Mouse (Mus musculus) neural tube, embryonic 14.5 days (tissue): ENCODE measurements around the gene Myo19. TPM values are rescaled to one million over a fixed set of nuclear protein-coding genes. Genes with fewer than 3 reads are reported as not detected.

Source experiments
- ATAC-seq: fragments of 200-750 bp; cut with Nextera tagmentation; 2 replicates; pipeline ENCODE4 v1.8.0; 2017; ENCODE audit warnings: low read depth, mild to moderate bottlenecking, moderate TSS enrichment, moderate library complexity
- H3K27ac ChIP-seq: fragments of 300-500 bp; sonication (generic); 2 replicates; pipeline ENCODE4 v1.5.1; 2014; ENCODE audit warnings: low read depth, mild to moderate bottlenecking, control low read depth, low read length, moderate library complexity, mixed read lengths
- H3K27me3 ChIP-seq: fragments of 300-500 bp; sonication (generic); 2 replicates; pipeline ENCODE4 v1.6.1; 2014; ENCODE audit warnings: low read length; ENCODE audit not compliant: control insufficient read depth, insufficient read depth
- H3K36me3 ChIP-seq: fragments of 300-500 bp; sonication (generic); 2 replicates; pipeline ENCODE4 v1.6.1; 2014; ENCODE audit warnings: low read length, mixed read lengths; ENCODE audit not compliant: control insufficient read depth, insufficient read depth
- H3K4me1 ChIP-seq: fragments of 300-500 bp; sonication (generic); 2 replicates; pipeline ENCODE4 v1.6.1; 2014; ENCODE audit warnings: low read length; ENCODE audit not compliant: control insufficient read depth, insufficient read depth
- H3K4me2 ChIP-seq: fragments of 300-500 bp; sonication (generic); 2 replicates; pipeline ENCODE4 v1.6.1; 2014; ENCODE audit warnings: mild to moderate bottlenecking, low read depth, low read length, control low read depth
- H3K4me3 ChIP-seq: fragments of 300-500 bp; sonication (generic); 2 replicates; pipeline ENCODE4 v1.5.1; 2014; ENCODE audit warnings: low read depth, low read length, control low read depth, mixed read lengths
- H3K9ac ChIP-seq: fragments of 300-500 bp; sonication (generic); replicated peaks from 2 replicates; pipeline ENCODE4 v1.6.1; 2014; ENCODE audit warnings: low read depth, mild to moderate bottlenecking, control low read depth, low read length, mixed read lengths
- H3K9me3 ChIP-seq: fragments of 300-500 bp; sonication (generic); 2 replicates; pipeline ENCODE4 v1.6.1; 2016; ENCODE audit warnings: low read length; ENCODE audit not compliant: control insufficient read depth
- WGBS: fragments of 180-500 bp; shearing (Covaris S2); extraction: QIAGEN DNeasy Blood & Tissue Kit; methylation state at CpG from one replicate; pipeline ENCODE4 v1.1.7; 2014; 5-methylcytosine and 5-hydroxymethylcytosine counted together
- polyA plus RNA-seq: library from polyadenylated mRNA; unstranded; fragments of >200 nt; fragmentation: Nextera tagmentation; extraction: Ambion mirVana; gene quantifications from 2 replicates; pipeline ENCODE4 v1.2.1, GENCODE M21; 2014

The Myo19 gene
- polyA plus RNA-seq, 1 experiment from 2014 or later, result 6.4 TPM

DNA sequence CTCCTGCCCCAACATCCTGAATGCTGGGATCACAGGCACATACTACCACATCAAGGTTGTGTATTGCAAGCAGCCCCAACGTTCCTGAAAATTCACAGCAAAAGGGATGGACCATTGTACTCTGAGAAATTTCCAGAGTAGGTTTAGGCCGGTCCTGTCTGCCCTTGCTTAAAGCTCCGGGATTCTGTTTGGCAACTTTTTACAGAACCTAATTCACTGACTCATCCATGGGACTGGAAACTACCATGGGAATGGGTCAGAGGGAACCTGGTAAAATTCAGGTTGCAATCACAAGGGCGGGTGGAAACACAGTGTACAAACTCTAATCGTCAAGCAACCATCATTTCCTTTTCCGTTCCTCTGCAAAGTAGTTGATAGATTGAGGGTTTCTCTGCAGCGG, 40.0 kb downstream of the Myo19 start:
- Histone ChIP-seq H3K9ac (no peak overlapping the region), H3K27ac (no peak overlapping the region), H3K9me3 (no peaks in the 10 kb centered on the region), H3K4me2 (no peak overlapping the region), H3K4me3 (no peak overlapping the region), H3K27me3 (no peaks in the 10 kb centered on the region), H3K4me1 (peaks cover 4% of the 10 kb centered on the region; the same call in 1 of the 2 replicates), H3K36me3 (no peaks in the 10 kb centered on the region)
- ATAC-seq, result no peak
- 76% methylated on average over 7 of the region's 7 CpGs for WGBS

DNA sequence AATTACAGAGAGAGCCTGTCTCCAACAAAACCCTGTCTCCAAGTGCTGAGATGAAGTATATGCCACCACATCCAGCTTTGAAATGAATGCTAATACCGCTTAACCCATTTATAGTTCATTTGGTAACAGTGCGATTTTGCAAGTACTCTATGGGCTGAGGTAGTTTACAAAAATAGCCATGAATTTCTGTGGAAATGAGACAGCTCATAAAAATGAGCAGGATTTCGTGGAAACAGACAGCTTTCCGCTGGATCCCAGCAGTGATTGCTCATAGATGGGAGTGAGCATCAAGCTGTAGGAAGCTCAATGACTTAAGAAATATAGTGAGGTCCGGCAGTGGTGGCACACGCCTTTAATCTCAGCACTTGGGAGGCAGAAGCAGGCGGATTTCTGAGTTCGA, 41.0 kb downstream of the Myo19 start:
- no peaks in the 10 kb centered on the region for H3K36me3 ChIP-seq
- H3K4me3 ChIP-seq, result no peak overlapping the region
- no peak overlapping the region for H3K9ac ChIP-seq
- H3K4me1 ChIP-seq, result no peaks in the 10 kb centered on the region
- H3K4me2 ChIP-seq, result no peak overlapping the region
- no peak for ATAC-seq
- no peaks in the 10 kb centered on the region for H3K9me3 ChIP-seq
- no peaks in the 10 kb centered on the region for H3K27me3 ChIP-seq
- 87% methylated on average over 8 of the region's 8 CpGs for WGBS
- no peak overlapping the region for H3K27ac ChIP-seq

DNA sequence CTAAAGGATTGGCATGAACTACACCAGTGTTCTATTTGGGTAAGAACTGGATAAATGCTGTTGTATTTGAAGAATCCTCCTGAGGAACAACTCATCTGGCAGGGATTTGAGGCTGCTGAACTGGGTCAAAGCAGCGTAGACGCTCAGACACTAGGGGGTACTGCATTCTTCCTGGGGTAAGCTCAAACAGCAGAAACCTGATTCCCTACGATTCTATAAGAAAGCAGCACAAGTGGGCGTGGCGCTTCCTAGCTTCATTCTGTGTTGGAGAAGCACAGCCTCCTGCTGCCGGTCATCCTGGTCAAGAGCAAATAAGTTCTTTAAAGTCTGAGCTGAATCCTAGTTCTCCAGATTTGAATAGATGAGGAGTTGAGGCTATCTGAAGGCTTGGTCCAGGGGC, 52.3 kb downstream of the Myo19 start:
- H3K36me3 ChIP-seq, result no peaks in the 10 kb centered on the region
- H3K4me2 ChIP-seq, result no peak overlapping the region
- no peak overlapping the region for H3K4me3 ChIP-seq
- H3K9me3 ChIP-seq, result no peaks in the 10 kb centered on the region
- H3K27ac ChIP-seq, result no peak overlapping the region
- WGBS, result 23% methylated on average over 6 of the region's 6 CpGs
- no peaks in the 10 kb centered on the region for H3K27me3 ChIP-seq
- no peak for ATAC-seq
- no peak overlapping the region for H3K9ac ChIP-seq
- no peaks in the 10 kb centered on the region for H3K4me1 ChIP-seq

DNA sequence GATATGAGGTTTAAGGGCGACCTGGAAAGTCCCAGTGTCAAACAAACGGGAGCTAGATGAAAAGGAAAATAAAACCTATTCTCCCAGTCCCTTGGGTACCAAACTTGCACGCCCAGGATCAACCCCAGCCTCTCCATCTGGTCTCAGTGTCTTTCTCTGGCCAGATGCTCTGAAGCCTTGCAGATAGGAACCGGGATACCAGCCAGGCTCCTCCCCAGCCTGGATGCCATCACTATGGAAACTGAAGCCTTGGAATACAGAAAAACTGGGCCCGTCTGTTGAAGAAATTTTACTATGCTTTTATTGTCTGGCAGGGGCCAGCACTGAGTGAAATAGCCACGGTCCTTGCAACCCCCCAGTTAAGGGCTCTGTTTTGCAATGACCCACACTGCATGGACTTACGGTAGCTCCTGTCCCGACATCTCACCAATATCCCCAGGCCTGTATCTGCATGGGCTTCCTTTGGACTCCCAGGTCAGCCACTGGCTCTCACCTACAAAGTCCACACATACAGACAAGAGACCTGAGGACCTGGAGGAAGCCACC, 59.6 kb downstream of the Myo19 start:
- Histone ChIP-seq H3K36me3 (no peaks in the 10 kb centered on the region), H3K27ac (no peak overlapping the region), H3K9ac (no peak overlapping the region), H3K9me3 (no peaks in the 10 kb centered on the region), H3K4me1 (peaks cover 4% of the 10 kb centered on the region; the same call in 1 of the 2 replicates), H3K27me3 (no peaks in the 10 kb centered on the region), H3K4me3 (no peak overlapping the region), H3K4me2 (no peak overlapping the region)
- ATAC-seq, result no peak
- WGBS, result 37% methylated on average over 8 of the region's 8 CpGs

DNA sequence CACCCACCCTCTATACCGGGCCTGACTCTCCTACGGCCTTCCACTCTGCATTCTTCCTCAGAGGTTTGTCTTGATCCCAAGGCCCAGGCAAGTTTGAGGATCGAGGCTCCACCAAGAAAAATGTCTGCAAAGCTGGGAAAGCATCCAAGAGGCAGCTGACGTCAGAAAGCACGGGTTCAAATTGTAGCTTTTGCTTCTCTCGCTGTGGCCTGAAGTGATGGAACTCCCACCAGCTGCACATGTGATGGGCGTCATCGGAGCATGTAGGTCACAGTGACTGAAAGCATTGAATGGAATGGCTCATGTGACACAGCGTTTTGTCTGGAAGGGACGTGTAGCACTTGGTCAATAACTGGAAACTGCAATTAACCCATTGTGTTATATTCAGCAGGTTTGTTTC, 60.2 kb downstream of the Myo19 start:
- Histone ChIP-seq H3K36me3 (no peaks in the 10 kb centered on the region), H3K9me3 (no peaks in the 10 kb centered on the region), H3K27me3 (no peaks in the 10 kb centered on the region), H3K4me1 (peaks cover 4% of the 10 kb centered on the region; the same call in 1 of the 2 replicates), H3K4me2 (no peak overlapping the region), H3K9ac (no peak overlapping the region), H3K4me3 (no peak overlapping the region), H3K27ac (no peak overlapping the region)
- 68% methylated on average over 10 of the region's 10 CpGs for WGBS
- ATAC-seq, result no peak

DNA sequence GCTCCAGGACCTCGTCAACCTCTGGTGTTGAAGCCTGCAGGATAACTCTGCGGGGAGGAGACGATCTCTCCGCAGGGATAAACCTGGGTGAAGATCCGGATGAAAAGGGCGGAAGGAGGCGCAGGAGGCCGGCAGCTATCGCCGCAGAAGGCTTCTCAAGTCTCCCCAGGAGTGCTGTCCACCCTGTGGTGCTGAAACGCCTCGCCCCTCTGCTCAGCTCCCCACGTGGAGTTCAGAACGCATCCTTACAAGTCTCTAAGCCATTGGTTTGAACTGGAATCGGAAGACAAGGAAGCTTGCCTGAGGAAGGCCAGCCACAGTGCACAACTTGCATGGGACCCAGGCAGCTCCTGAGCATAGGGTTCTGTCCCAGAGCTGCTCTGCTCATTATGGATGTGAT, 64.0 kb downstream of the Myo19 start:
- Histone ChIP-seq H3K9me3 (no peaks in the 10 kb centered on the region), H3K4me3 (no peak overlapping the region), H3K36me3 (no peaks in the 10 kb centered on the region), H3K4me1 (peaks cover 4% of the 10 kb centered on the region; the same call in 1 of the 2 replicates), H3K27me3 (no peaks in the 10 kb centered on the region), H3K27ac (no peak overlapping the region), H3K4me2 (peak overlapping the region; percentile 26; the same call in 1 of the 2 replicates), H3K9ac (no peak overlapping the region; the same call in 1 of the 2 replicates)
- WGBS, result 2% methylated on average over 15 of the region's 15 CpGs
- ATAC-seq, result no peak

DNA sequence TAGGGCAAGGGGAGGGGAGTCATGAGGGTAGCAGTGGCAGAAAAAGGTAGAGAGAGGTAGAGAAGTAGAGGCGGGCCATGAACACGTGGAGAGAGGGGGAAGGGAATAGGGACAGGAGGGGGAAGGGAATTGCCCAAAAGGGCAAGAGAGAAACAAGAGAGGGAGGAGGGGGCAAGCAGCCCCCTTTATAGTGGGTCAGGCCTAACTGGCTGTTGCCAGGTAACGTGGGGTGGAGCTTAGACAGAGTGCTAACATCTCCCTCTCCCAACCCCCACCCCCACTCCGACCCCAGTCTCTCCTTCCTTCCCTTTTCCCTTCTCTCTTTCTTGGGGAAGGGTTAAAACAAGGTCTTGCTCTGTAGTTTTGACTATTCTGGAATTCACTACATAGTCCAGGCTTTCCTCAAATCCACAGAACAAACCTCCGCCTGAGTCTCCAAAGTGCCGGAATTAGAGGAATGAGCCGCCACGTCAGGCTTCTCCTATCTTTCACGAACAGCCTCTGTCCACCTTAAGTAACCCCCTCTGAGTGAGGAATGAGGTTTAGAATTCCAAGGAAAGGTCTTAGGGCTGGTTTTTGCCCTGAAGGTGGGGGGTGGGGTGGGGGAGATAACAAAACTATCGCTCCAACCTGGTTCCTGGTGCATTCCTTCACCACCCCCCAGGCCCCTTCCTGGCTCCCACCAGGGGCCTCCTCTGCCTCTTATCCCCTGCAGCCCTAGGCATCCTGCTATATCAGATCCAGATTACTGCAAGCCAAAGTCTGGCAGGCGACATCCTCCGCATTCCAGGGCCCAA, 64.9 kb downstream of the Myo19 start:
- no peak overlapping the region for H3K27ac ChIP-seq
- peaks cover 4% of the 10 kb centered on the region; the same call in 1 of the 2 replicates for H3K4me1 ChIP-seq
- no peaks in the 10 kb centered on the region for H3K9me3 ChIP-seq
- H3K9ac ChIP-seq, result no peak overlapping the region
- H3K36me3 ChIP-seq, result no peaks in the 10 kb centered on the region
- 8% methylated on average over 12 of the region's 12 CpGs for WGBS
- no peak overlapping the region for H3K4me2 ChIP-seq
- no peaks in the 10 kb centered on the region for H3K27me3 ChIP-seq
- ATAC-seq, result no peak
- no peak overlapping the region for H3K4me3 ChIP-seq

DNA sequence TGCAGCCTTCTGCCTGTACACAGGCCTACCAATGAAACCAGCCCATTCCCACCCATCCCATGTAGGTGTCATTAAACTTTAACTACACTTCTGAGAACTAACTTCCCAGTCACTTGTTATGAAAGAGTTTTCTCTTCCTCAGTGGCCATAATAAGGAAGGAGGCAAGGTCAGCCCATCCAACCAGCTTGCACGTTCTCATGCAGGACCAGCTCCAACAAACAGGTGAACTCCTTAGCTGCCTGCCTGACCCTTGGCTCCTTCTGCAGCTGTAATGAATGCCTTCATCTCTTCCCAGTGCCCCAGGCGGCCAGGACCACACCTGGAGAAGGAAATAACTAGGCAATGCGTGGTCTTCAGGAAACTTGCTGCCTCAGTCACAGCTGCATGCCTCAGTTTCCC, 65.9 kb downstream of the Myo19 start:
- Histone ChIP-seq H3K9me3 (no peaks in the 10 kb centered on the region), H3K4me1 (peaks cover 4% of the 10 kb centered on the region; the same call in 1 of the 2 replicates), H3K9ac (no peak overlapping the region), H3K36me3 (no peaks in the 10 kb centered on the region), H3K4me2 (no peak overlapping the region), H3K4me3 (no peak overlapping the region), H3K27ac (no peak overlapping the region), H3K27me3 (no peaks in the 10 kb centered on the region)
- 78% methylated on average over 3 of the region's 3 CpGs for WGBS
- ATAC-seq, result no peak

DNA sequence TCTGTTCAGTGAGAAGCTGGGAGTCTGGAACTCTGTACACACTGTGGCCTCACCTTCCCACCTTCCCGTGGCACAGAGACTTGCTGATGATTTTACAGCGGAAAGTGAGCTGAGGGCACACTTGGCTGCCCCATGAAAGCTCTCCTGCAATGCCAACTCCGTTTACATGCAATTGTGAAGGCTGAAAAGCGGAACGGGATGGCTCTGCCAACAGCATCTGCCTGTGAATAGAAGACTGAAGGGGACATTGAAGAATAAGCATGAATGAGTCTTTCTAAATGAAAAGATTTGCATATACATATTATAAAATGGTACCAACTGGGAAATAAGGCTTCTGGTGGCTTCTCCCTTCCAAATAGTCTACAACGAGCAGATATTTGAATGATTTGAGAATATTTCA, 67.3 kb downstream of the Myo19 start:
- Histone ChIP-seq H3K9me3 (no peaks in the 10 kb centered on the region), H3K27ac (no peak overlapping the region), H3K36me3 (no peaks in the 10 kb centered on the region), H3K4me2 (no peak overlapping the region), H3K4me1 (peaks cover 4% of the 10 kb centered on the region; the same call in 1 of the 2 replicates), H3K9ac (no peak overlapping the region), H3K4me3 (no peak overlapping the region), H3K27me3 (no peaks in the 10 kb centered on the region)
- ATAC-seq, result no peak
- 47% methylated on average over 6 of the region's 6 CpGs for WGBS
